Mouse (Mus musculus) Muller cell, postnatal 12 days (primary cell): ENCODE data around the gene Cdkal1.

Source experiments
- DNase-seq: peaks from one replicate; pipeline ENCODE4 v3.0.0-alpha.2; 2015; ENCODE audit errors: inconsistent ontology term

Cdkal1 gene

GRCm38 (mm10) chr13:29580009-29580408, 275.5 kb downstream of the Cdkal1 start:
- DNase-seq, result no peak

- DNase-seq, result no peak
These were observed 276.9 kb downstream of the Cdkal1 start for GRCm38 (mm10) chr13:29578621-29579020.

- DNase-seq, result peak; percentile 91
These were observed 280.7 kb downstream of the Cdkal1 start for GRCm38 (mm10) chr13:29574784-29575183.

GRCm38 (mm10) chr13:29572477-29572876, 283.0 kb downstream of the Cdkal1 start:
- DNase-seq, result no peak

- no peak for DNase-seq
These were observed 289.8 kb downstream of the Cdkal1 start for GRCm38 (mm10) chr13:29565710-29566109.

GRCm38 (mm10) chr13:29559188-29559587, 296.3 kb downstream of the Cdkal1 start:
- DNase-seq, result no peak

GRCm38 (mm10) chr13:29555160-29555785, 300.2 kb downstream of the Cdkal1 start:
- DNase-seq, result no peak

GRCm38 (mm10) chr13:29553792-29554191, 301.7 kb downstream of the Cdkal1 start:
- no peak for DNase-seq

GRCm38 (mm10) chr13:29552322-29552870, 303.1 kb downstream of the Cdkal1 start:
- DNase-seq, result no peak

GRCm38 (mm10) chr13:29550886-29551285, 304.6 kb downstream of the Cdkal1 start:
- DNase-seq, result peak; percentile 45

GRCm38 (mm10) chr13:29550203-29550602, 305.3 kb downstream of the Cdkal1 start:
- DNase-seq, result no peak

- DNase-seq, result peak; percentile 69
These were observed 305.7 kb downstream of the Cdkal1 start for GRCm38 (mm10) chr13:29549761-29550160.

- DNase-seq, result peak; percentile 38
These were observed 317.6 kb downstream of the Cdkal1 start for GRCm38 (mm10) chr13:29537906-29538305.

GRCm38 (mm10) chr13:29533586-29533985, 321.9 kb downstream of the Cdkal1 start:
- DNase-seq, result no peak

GRCm38 (mm10) chr13:29528344-29528743, 327.1 kb downstream of the Cdkal1 start:
- DNase-seq, result no peak

- no peak for DNase-seq
These were observed 334.2 kb downstream of the Cdkal1 start for GRCm38 (mm10) chr13:29521321-29521720.

GRCm38 (mm10) chr13:29514071-29514470, 341.4 kb downstream of the Cdkal1 start:
- no peak for DNase-seq

GRCm38 (mm10) chr13:29504861-29505568, 350.5 kb downstream of the Cdkal1 start:
- peak; percentile 68 for DNase-seq

- DNase-seq, result peak; percentile 45
These were observed 352.1 kb downstream of the Cdkal1 start for GRCm38 (mm10) chr13:29503147-29504044.

GRCm38 (mm10) chr13:29502481-29503146, 352.9 kb downstream of the Cdkal1 start:
- DNase-seq, result no peak

- DNase-seq, result no peak
These were observed 354.3 kb downstream of the Cdkal1 start for GRCm38 (mm10) chr13:29501173-29501572.
